In the genomic region with DNA sequence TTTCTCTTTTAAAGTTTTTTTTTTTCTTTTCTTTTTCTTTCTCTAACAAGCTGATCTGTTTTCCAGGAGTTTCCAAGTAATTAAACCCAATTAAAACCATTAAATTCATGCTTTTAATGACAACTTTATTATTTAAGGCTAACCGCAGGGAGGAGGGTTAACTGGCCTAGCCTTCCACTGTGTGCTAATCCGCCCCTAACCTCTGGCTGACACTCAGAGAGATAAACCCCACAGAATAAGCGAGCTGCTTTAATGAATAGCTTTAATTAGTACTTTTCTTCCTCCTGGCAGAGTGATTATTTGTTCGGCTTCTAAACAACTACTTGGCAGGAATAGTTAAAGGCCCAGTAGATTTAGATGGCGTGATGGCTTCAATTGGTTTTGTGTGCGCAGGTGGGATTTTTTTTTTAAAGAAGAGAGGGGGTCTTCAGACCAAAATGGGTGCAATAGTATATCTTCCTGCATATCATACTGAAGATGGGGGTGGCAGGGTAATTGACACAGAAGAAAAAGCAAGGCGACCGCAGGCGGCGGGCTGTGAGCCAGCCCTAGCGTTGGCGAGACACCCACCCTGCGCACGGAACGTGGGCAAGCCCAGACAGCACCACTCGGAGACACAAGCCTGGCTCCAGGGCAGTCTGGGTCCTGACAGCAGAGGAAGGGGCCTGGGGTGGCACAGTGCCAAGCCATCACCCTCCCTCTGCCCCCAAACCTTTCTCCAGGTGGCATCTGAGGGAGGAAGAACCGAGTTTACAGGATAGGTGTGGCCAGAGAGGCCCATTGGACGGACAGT, we compare ENCODE assay signal across 16 mouse cellular contexts.
A peak's percentile ranks its signal among the peaks of the same experiment; 100 is the strongest.
DNase-seq lines count a peak whose midpoint lies in the region; ATAC-seq and TF ChIP-seq lines count a peak whose summit lies in the region.
"Had no signal": no experiment of that assay in that cellular context is flagged by ENCODE, and none has a peak within 500 bp of the region (broad histone marks: within the 10 kb centered on the region; RNA-seq: fewer than 3 reads in every experiment).

No protein-coding gene starts in this region.

- no peak for TF ChIP-seq CTCF in left cerebral cortex, adult 2 months (IDR thresholded peaks at IDR 0.05)

- no peak for ATAC-seq in hindbrain, embryonic 15.5 days (ENCODE audit: low FRiP score, low read depth)
- no peak for ATAC-seq in hindbrain, embryonic 11.5 days (ENCODE audit: low FRiP score)
- peak; percentile 56; the same call in 1 of the 2 replicates for ATAC-seq in neural tube, embryonic 14.5 days (ENCODE audit: low read depth)
- no peak for ATAC-seq in megakaryocyte, adult 5-6 weeks (ENCODE audit: poor library complexity, severe bottlenecking)

- H3K9ac ChIP-seq in hindbrain, embryonic 15.5 days: no peak overlapping the region
- H3K9ac ChIP-seq in hindbrain, embryonic 11.5 days (ENCODE audit: low read depth, low read length): no peak overlapping the region
- H3K9ac ChIP-seq in neural tube, embryonic 14.5 days (replicated peaks; ENCODE audit: low read depth, low read length): no peak overlapping the region
- H3K9ac ChIP-seq: limb, embryonic 12.5 days; lung, embryonic 15.5 days had no signal

- 54% methylated on average over 18 of the region's 18 CpGs for WGBS in hindbrain, embryonic 15.5 days
- 85% methylated on average over 18 of the region's 18 CpGs for WGBS in hindbrain, embryonic 11.5 days
- WGBS in forebrain, embryonic 10.5 days: 19% methylated on average over 18 of the region's 18 CpGs
- 54% methylated on average over 18 of the region's 18 CpGs for WGBS in neural tube, embryonic 14.5 days

- H3K36me3 ChIP-seq in hindbrain, embryonic 15.5 days: no peaks in the 10 kb centered on the region
- H3K36me3 ChIP-seq in hindbrain, embryonic 11.5 days (ENCODE audit: control insufficient read depth, insufficient read depth, low read length): no peaks in the 10 kb centered on the region
- no peaks in the 10 kb centered on the region for H3K36me3 ChIP-seq in forebrain, embryonic 10.5 days (replicated peaks)
- H3K36me3 ChIP-seq in neural tube, embryonic 14.5 days (ENCODE audit: control insufficient read depth, insufficient read depth, low read length): no peaks in the 10 kb centered on the region
- H3K36me3 ChIP-seq: limb, embryonic 12.5 days; lung, embryonic 15.5 days had no signal

- no peak overlapping the region for H3K4me2 ChIP-seq in hindbrain, embryonic 15.5 days
- no peak overlapping the region for H3K4me2 ChIP-seq in hindbrain, embryonic 11.5 days (replicated peaks; ENCODE audit: low read depth, low read length)
- H3K4me2 ChIP-seq in neural tube, embryonic 14.5 days (ENCODE audit: low read depth, low read length): no peak overlapping the region
- H3K4me2 ChIP-seq: limb, embryonic 12.5 days; lung, embryonic 15.5 days had no signal

- DNase-seq in hindbrain, embryonic 11.5 days (ENCODE audit: low spot score): no peak
- peak; percentile 91 for DNase-seq in Muller cell, postnatal 12 days (ENCODE audit: inconsistent ontology term)
- DNase-seq in forebrain, embryonic 10.5 days (ENCODE audit: extremely low spot score, low spot score): peak; percentile 41
- no peak for DNase-seq in spleen, postnatal 14 days (ENCODE audit: low spot score in 2 of 2)
- DNase-seq in left cerebral cortex, adult 2 months (ENCODE audit: extremely low spot score in 1 of 2, low spot score in 2 of 2): no peak
- DNase-seq: adrenal gland, postnatal 14 days; cerebellum, adult 8-10 months; heart, postnatal 10 days; kidney, adult 8-10 months; right cerebral cortex, postnatal 14 days had no signal

- peak overlapping the region; percentile 69 for H3K27ac ChIP-seq in hindbrain, embryonic 15.5 days (replicated peaks)
- H3K27ac ChIP-seq in hindbrain, embryonic 11.5 days (ENCODE audit: low read depth, low read length): no peak overlapping the region
- peak overlapping the region; percentile 75 for H3K27ac ChIP-seq in forebrain, embryonic 10.5 days
- peak overlapping the region; percentile 74; the same call in 1 of the 2 replicates for H3K27ac ChIP-seq in neural tube, embryonic 14.5 days (ENCODE audit: low read depth, low read length)
- H3K27ac ChIP-seq in left cerebral cortex, adult 2 months: no peak overlapping the region
- H3K27ac ChIP-seq: limb, embryonic 12.5 days; lung, embryonic 15.5 days had no signal

- H3K27me3 ChIP-seq in hindbrain, embryonic 15.5 days: no peaks in the 10 kb centered on the region
- H3K27me3 ChIP-seq in hindbrain, embryonic 11.5 days (ENCODE audit: control insufficient read depth, insufficient read depth, low read length): no peaks in the 10 kb centered on the region
- H3K27me3 ChIP-seq in forebrain, embryonic 10.5 days (ENCODE audit: poor library complexity, severe bottlenecking): peaks cover 74% of the 10 kb centered on the region
- no peaks in the 10 kb centered on the region for H3K27me3 ChIP-seq in neural tube, embryonic 14.5 days (ENCODE audit: control insufficient read depth, insufficient read depth, low read length)
- H3K27me3 ChIP-seq: lung, embryonic 15.5 days had no signal

- intact Hi-C loops in left cerebral cortex, adult 2 months (cut with DNase I): no loop called here

- no peaks in the 10 kb centered on the region for H3K9me3 ChIP-seq in hindbrain, embryonic 15.5 days
- no peaks in the 10 kb centered on the region for H3K9me3 ChIP-seq in hindbrain, embryonic 11.5 days (ENCODE audit: control insufficient read depth, low read length)
- no peaks in the 10 kb centered on the region for H3K9me3 ChIP-seq in forebrain, embryonic 10.5 days
- no peaks in the 10 kb centered on the region for H3K9me3 ChIP-seq in neural tube, embryonic 14.5 days (ENCODE audit: control insufficient read depth, low read length)
- H3K9me3 ChIP-seq: limb, embryonic 12.5 days; lung, embryonic 15.5 days had no signal

- peaks cover 26% of the 10 kb centered on the region for H3K4me1 ChIP-seq in hindbrain, embryonic 15.5 days (replicated peaks)
- peaks cover 2% of the 10 kb centered on the region; the same call in 1 of the 2 replicates for H3K4me1 ChIP-seq in hindbrain, embryonic 11.5 days (replicated peaks; ENCODE audit: control insufficient read depth, insufficient read depth, low read length)
- H3K4me1 ChIP-seq in forebrain, embryonic 10.5 days: peaks cover 87% of the 10 kb centered on the region
- 0 out of 2 replicates have a peak, but pooled peaks cover 6% of the 10 kb centered on the region for H3K4me1 ChIP-seq in neural tube, embryonic 14.5 days (ENCODE audit: control insufficient read depth, insufficient read depth, low read length)

- no peak overlapping the region for H3K4me3 ChIP-seq in hindbrain, embryonic 15.5 days
- H3K4me3 ChIP-seq in hindbrain, embryonic 11.5 days (ENCODE audit: low read depth, low read length): no peak overlapping the region
- peak overlapping the region; percentile 24; the same call in 1 of the 2 replicates for H3K4me3 ChIP-seq in forebrain, embryonic 10.5 days
- no peak overlapping the region for H3K4me3 ChIP-seq in neural tube, embryonic 14.5 days (ENCODE audit: low read depth, low read length)
- no peak overlapping the region for H3K4me3 ChIP-seq in left cerebral cortex, adult 2 months
- H3K4me3 ChIP-seq: erythroblast, embryonic 14.5 days; limb, embryonic 12.5 days; lung, embryonic 15.5 days had no signal

Comparison
In these comparisons a context has a peak if more than half of its experiments do, and no peak if none do; other contexts are left out.
1. H3K27ac ChIP-seq: peak in hindbrain, embryonic 15.5 days (single experiment), forebrain, embryonic 10.5 days (single experiment) and neural tube, embryonic 14.5 days (single experiment); none in hindbrain, embryonic 11.5 days (single experiment) and left cerebral cortex, adult 2 months (single experiment).
2. DNase-seq: peak in Muller cell, postnatal 12 days (single experiment) and forebrain, embryonic 10.5 days (single experiment); none in hindbrain, embryonic 11.5 days (single experiment), spleen, postnatal 14 days (0 of 2) and left cerebral cortex, adult 2 months (0 of 2).